Mouse (Mus musculus): Measurements from ENCODE around the gene Parvg.

Parvg gene

DNA sequence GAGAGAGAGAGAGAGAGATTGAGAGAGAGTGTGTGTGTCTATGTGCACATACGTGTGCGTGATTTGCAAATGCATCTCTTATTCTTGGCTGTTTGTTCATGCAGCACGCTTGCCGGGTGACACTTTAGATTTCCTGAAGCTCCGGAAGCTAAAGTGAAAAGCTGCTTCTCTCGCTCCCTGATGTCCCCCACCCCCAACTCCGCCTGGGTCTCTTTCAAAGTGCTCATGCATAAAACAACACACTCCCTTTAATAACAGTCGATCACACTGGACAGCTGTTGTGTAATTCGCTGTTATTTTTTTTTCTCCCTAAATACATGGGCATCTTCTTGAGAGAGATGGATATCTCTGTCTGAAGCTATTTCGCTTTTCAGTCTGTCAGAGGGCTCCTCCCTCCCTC is 18.5 kb upstream of the Parvg start:
- DNase-seq = no peak

DNA sequence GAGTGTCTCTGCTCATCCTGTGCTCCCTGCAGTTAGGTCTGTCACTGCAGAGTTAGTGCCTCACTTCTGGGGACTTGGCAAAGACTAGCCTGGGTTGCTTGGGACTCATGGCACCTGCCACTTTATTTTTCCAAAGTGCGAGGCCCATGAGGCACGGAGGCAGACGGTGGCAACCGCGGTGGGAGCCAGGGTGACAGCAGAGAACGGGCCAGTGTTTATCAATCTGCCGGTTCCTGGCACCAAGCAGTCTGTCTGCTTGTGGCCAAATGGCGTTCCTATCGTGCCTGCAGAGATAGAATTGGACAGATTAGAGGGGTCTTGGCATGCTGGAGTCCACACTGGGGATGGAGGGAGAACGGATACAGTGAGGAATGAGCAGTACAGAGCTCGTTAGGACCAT is 13.6 kb upstream of the Parvg start:
- no peak for DNase-seq

DNA sequence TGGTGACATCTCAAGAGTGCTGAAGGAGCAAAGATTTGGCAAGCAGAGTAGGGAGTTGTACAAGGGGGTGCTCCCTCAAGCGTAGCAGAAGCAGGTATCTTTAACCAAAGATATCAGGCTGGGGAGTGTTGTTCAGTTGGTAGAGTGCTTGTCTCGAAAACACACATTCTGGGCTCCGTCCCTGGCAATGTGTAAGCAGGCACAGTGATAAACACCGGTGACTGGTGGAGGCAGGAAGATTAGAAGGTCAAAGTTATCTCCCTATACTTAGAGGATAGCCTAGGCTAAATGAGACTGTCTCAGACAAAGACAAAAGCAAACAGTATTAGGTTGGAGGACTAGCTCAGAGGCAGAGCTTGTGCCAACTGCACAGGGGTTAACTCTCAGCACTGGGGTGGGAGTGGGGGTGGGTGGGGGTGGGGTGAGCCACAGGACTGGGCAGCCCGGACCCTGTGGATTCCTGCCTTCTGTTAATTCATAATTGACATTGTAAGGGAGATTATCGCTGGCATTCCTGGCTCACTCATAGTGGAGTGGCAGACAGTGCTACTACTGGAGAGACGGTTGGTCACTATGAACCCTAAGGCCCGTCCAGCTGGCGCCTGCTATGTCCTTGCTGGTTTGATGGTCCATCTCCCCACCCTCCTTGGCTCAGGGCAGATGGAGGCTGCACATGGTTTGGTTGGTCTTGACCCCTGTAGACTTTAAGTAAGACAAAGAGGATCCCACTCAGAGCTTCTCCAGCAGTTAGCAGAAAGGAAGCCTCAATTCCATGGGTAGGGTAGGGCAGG is 12.3 kb upstream of the Parvg start:
- no peak for DNase-seq

DNA sequence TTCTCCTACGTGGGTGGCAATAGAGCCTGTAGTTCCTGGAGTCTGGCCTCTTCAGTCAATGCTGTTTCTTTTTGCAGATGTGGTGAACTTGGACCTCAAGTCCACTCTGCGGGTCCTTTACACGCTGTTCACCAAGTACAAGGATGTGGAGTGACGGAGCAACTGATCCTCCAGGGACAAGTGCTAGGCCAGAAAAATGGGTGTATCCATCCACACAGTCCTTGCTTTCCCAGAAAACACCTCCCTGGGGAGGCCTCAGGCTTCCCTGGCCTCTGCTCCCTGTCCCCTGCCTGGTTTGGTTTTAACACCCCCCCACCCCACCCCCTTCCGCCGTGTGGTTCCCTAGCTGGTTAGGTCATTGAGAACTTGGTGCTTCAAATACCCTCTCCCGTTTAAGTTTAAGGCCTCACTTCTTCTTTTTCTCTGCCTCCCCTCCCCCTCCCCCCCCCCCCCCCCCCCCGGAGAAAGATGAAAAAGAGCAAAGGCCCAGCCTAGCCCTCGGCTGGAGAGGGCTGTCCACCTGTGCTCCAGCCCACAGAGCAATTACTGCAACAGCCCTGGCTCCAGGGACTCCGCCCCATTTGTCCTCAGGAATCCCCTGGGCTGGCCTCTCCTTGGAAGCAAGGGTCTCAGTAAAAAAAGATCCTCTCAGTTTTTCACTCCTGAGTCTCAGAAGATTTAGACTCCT is 10.8 kb upstream of the Parvg start:
- DNase-seq = no peak

DNA sequence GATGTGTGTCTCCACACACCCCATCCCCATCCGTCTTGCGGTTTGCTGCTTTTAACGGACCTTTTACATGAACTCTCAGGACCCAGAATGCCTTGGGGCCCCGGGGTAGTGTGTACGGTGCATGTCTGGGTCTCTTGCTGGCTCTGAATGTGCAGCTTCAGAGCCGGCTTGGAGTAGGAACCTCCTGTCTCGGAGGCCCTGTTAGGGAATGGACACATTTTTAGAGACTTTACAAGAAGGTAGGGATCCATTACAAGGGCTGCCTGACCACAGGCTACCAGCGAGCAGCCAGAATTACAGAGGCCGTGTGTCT is 10.3 kb upstream of the Parvg start:
- no peak for DNase-seq

DNA sequence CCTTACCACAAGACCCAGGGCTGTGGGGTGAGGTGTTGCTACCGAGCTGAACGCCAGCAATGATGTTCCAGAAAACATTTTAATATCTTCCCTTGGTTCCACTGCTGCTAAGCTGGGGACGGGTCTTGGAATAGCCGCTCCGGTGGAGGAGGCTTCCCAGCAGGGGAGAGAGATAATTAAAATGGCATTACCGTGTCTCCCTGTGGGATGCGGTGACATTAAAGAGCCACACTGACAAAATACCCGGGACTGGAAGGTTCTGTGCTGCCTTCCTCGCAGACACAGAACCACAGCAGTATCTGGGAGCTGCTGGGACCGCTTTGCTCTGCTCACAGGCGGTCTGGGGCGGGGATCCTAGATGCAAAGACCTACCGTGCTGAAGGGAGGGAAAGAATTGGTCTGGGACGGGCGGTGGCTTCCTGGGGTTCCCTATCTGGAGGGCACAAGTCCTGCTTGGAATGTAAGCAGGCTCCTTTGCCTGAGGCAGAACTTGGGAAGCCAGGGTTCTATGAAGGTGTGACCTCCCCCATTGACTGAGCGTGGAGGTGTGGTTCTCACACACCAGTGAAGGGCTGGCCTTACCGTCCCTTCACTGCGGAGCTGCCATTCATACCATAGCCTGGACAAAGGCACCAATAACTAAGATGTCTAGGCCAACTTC is 9.3 kb upstream of the Parvg start:
- no peak for DNase-seq

DNA sequence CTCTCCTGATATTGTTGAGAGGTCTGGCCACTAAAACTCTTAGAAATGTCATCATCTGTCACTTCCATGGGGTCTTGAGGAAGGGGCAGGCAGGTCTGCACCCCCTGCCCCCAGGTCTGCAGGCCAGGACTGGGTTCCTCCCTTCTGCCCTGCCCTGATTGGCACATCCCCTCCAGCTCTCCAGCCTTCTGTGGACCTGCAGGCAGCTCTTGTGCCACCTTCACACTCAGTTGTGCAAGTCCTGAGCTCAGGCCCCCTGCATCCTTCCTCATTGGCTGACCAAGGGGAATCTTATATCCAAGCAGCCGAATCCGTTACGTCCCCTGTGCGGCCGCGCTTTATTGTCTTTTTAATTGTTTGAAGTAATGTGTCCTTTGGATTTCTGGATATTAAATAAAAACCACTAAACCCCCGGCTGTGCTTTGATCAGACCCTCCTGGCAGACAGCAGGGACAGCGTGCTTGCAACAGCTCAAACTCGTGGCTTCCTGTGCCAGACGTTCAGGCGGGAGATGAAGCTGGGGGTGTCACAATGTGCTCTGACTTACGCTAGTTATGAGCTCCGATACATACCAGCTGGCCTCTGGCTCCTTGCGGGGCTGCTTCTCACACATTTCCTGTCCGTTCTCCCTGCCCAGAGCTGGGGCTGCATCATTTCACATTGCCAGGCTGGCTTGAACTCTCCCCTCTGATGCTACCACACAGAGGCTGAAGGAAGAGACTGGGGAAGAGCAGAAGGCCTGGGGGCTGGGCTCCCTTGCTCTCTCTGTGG is 8.4 kb upstream of the Parvg start:
- no peak for DNase-seq

DNA sequence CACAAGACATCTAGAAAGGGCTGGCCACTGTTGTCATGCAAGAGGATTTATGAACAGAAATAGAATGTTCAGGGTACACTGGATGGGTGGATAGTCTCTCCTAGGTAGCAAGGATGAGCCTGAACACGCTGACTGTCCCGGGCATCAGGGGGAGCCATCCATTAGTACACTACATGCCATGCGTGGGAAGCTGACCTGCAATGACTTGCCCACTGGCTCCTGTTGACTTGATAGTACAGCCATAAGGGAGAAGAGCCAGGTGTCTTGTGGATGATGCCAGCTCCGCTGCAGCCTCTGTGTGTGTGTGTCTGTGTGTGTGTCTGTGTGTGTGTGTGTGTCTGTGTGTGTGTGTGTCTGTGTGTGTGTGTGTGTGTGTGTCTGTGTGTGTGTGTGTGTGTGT is 4.4 kb upstream of the Parvg start:
- no peak for DNase-seq

DNA sequence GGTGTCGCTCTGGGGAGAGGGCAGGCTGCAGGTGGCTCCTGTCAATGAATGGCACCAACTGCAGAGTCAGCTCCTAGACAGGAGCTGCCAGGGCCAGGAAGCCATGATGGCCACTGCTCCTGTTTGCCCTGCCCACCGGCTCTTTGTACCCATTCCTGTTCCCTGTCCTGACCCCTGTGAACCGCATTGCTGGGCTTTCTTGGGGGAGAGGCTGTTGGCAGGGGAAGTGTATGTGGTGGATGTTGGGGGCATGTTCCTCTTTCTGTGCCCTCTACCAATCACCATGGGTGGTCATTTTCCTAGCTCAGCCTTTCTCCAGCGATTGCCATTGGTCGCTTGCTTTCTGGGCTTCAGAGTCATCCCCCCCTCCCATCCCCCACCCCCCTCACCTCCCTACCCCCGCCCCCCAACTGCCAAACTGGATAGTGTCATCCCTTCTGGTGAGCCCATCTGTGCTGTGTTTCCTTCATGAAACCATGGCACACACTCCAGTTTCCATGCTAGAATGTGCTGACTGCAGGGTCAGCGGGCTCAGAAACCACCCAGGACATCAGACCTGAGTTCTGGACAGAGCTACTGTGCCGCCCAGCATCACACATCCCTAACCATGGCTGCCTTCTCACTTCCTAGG is 2.2 kb upstream of the Parvg start:
- no peak for DNase-seq

DNA sequence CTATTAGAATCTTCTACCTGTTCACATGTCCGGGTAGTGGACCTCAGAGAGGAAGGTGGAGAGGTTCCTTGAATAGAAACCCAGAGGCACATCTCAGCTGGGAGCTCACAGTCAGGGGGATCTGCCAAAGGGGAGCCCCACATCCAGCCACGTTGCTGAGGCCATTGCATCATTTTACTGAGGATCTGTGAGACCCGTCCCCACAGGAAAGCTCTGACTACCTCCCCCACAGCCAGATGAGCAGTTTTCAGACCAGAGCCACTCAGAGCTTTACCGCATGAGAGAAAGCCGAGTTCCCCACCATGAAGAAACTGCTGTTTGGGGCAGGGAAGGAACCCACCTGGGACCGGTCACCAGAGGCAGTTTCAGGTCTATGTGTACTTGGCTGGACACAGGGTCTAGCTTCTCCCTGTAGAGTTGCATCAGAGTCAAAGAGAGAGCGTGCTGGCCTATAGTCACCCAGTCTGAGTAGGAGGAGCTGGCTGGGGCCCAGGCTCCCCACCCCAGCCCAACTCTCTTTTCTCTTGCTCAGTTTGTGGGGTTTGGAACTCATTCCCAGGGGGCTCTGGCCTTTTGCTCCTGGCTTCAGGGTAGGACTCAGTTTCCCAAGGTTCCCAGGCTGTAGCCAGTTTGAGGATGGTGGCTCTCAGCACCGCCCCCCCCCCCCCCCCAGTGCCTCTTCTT is 1.2 kb downstream of the Parvg start:
- DNase-seq = no peak

DNA sequence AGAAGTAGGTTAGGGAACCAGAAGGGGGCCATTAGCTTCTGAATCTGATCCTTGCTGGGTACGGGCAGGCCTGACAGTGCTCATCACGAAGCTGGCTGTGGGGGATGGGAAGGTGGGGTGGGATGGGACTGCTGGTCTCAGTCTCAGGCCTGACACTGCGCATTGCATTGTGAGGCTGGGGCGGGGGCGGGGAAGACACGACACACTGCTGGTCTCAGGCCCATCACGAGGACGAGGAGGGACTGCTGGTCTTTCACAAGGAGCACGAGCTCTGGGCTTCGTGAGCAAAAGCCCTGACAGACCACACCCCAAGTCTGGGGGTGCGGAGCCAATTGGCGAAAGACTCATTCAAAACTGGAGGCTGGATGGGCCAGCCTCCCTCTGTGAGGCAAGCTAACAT is 1.9 kb downstream of the Parvg start:
- DNase-seq = no peak

DNA sequence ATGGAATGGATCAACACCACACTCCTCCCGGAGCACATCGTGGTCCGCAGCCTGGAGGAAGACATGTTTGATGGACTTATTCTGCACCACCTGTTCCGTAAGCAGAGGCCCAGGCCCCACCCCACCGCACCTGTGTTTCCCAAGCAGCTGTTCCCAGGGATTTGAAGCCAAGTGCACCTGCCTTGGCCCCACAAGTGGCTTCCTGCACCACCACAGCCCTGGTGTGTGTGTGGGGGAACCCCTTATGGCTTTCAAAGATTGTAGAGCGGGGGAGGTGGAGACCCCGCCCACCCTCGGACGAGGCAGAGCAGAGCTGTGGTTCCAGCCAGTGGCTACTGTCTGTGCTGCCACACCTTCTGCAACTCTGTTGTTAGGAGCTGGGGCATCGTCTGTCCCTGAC is 5.0 kb downstream of the Parvg start:
- no peak for DNase-seq

DNA sequence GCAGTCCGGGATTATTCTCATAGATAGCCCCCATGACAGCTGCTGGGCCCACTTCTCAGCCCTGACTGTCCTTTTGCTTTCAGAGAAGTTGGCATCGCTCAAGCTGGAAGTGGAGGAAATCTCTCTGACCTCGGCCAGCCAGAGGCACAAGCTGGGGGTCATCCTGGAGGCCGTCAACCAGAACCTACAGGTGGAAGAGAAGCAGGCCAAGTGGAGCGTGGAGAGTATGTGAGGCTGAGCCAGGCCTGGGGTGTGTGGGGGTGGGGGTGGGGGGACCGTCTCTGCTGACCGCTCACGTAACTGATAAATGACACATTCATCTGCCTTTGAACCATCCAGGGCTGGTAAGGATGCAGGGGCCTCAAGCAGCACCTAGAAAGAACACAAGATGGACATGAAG is 6.1 kb downstream of the Parvg start:
- DNase-seq = no peak

DNA sequence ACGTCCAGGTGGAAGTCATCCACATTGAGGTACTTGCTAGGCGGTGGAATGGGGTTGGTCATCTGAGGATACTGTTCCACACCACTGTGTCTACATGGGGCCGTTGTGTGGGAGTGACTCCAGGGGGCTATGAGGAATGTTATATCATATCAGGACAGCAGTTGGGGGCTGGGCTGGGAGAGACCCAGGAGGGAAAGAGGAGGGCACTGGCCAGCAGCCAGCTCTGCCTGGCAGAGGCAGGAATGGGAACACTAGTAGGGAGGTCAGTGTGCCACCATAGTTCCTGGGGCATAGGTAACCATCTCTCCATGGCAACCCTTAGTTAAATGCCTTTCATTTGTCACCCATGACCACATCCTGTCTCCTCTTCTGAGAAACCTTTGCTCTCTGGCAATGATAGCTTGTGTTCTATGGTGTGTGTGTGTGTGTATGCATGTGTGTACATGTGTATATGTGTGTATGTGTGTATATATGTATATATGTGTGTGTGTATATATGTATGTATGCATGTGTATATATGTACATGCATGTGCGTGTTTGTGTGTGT is 7.3 kb downstream of the Parvg start:
- no peak for DNase-seq

DNA sequence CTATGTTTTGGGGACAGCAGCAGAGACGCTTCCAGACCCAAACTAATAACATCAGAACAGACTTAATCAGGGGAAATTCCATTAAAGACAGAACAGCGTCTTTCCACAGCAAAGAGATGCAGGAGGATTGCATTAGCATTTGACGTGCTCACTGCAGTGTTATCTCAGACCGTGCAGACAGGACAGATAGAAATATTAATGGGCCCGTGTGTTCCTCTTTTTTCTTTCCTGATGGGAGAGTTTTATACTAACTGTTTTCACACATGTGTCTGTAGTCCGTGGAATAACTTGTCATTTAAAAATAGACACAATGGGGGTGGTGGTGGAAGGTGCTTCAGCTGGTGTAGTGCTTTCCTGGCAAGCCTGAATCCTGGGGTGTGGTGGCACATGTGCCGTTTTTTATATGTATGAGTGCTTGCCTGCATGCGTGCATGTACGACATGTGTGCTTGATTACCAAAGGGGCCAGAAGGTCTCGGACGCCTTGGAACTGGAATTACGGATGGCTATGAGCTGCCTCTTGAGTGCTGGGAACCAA is 12.5 kb downstream of the Parvg start:
- DNase-seq = no peak

DNA sequence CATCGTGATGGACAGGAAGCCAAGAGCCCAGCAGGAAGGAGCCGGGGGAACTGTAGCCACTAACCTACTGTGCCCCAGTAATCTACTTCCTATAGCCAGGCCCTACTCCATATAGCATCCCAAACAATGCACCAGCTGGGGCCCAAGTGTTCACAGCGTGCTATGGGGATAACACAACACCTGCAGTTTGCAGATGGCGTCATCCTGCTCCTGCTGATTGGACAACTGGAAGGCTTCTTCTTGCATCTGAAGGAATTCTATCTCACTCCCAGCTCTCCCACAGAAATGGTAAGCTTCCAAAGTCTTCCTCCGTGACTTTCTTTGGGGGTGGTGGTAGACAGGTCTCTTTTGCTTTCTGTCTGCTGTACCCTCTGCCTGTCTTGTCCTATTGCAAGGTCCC is 13.8 kb downstream of the Parvg start:
- no peak for DNase-seq

DNA sequence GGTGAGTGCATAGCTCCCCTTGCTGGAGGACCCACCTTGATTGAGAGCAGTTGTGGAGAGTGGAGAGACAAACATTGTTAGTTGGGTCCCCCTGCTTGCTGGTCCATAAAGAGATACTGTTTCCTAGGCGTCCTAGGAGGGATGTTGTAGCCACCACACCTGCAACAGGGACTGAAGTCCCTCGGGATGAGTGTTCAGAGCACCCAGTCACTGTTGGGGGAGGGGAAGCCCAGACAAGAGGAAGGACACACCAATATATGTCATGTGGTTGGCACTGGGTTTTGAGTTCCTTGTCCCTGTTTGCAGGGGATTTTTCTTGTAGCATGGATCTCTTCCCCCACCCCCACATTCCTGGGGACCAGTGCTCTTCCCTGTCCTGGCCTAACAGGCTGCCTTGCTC is 17.1 kb downstream of the Parvg start:
- DNase-seq = no peak

DNA sequence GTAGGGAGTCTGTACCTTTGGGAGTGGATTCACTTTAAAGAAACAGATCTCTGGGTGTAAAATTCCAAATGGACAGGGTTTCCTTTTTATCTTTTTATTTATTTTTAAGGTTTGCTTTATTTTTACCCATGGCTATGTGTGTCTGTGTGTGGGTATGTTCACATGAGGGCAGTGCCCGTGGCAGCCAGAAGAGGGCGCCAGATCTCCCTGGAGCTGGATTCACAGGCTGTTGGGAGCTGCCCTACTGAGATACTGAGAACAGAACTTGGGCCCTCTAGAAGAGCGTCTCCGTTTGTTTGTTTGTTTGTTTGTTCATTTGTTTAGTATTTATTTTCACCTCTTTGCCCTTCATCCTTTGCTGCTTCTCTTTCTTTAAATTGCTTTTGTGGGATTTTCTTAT is 24.9 kb downstream of the Parvg start:
- no peak for DNase-seq

DNA sequence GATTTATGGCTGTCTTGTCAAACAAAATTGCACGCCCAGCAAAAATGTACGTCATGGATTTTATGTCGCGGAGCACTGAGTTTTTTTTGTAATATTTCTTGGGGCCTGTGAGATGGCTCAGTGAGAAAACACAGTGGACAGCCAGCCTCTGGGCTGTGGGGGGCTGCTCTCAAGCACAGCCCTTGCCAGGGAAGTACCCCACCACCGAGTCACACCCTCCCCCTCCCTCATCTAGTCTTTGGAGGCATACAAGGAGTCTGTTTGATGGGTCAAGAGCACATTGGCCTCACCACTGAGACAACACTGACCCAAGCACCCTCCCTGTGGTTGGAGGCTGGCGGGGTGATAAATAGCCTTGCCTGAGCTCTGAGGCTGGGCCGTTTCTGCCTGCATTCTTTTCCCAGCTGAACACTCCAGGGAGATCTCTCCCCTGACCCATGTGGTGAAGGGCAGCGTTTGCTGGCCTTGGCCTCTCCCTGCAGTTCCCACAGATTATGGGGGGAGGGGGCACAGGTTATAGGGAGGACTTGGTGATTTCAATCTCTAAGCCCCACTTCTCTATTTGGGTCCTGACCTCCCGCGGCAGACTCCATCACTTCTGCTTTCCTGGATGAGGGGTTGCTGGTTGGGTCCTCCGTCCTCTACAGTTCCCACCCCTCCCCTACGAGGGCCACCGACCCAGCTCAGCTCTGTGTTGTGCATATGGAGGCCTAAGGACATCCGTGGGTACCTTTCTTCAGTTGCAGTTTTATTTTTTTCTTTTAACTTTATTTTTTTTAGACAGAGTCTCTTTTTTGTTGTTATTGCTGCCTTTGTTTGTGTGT is 26.3 kb downstream of the Parvg start:
- no peak for DNase-seq

DNA sequence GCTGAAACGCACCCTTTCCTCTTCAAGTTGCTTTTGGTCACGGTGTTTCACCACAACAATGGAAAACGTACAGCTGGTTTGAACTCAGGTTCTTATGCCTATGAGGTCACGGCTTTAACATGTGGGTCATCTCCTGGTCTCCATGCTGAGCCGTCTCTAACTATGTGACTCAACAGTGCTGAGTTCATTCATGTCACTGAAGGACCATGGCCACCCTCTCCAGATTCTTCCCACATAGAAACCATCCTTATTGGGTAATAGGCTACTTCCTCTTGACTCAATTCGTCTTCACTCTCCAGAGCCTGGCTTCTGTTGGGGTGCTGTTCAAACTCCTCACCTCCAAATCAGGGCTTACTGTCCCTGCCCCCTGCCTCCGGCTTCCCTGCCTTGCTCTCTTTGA is 27.5 kb downstream of the Parvg start:
- DNase-seq = no peak

Data from right cerebral cortex, postnatal 4 days (tissue).